Mouse (Mus musculus) CH12.LX (cell line): ENCODE results near the gene Erc1. TPM values are rescaled to one million over a fixed set of nuclear protein-coding genes. Genes with fewer than 3 reads are reported as not detected.

Source experiments
- DNase-seq: peaks from one replicate; pipeline ENCODE4 v3.0.0-alpha.2; 2013; ENCODE audit errors: extremely low read depth
- H3K27ac ChIP-seq: 2 replicates; pipeline ENCODE4 v1.5.1; 2012; ENCODE audit warnings: low read depth, mild to moderate bottlenecking, control low read depth, moderate library complexity; ENCODE audit not compliant: insufficient read depth
- H3K27me3 ChIP-seq: replicated peaks from 2 replicates; pipeline ENCODE3; 2012; ENCODE audit warnings: inconsistent platforms
- H3K36me3 ChIP-seq, 2 experiments: replicated peaks in 1 of 2; 2 replicates each; pipeline versions ENCODE3 to v1.6.1; 2012; ENCODE audit warnings: inconsistent platforms in 1 of 2, low read length in 1 of 2, mild to moderate bottlenecking in 1 of 2, mixed read lengths in 1 of 2, moderate library complexity in 1 of 2; ENCODE audit not compliant: control insufficient read depth in 1 of 2, insufficient read depth in 1 of 2
- H3K4me1 ChIP-seq, 2 experiments: 2 replicates each; pipeline ENCODE4 v1.6.1; 2012; ENCODE audit warnings: inconsistent platforms in 1 of 2, moderate library complexity in 1 of 2; ENCODE audit not compliant: insufficient read depth in 2 of 2, control insufficient read depth in 1 of 2
- H3K4me2 ChIP-seq: 2 replicates; pipeline ENCODE4 v1.6.1; 2012; ENCODE audit warnings: low read depth, mild to moderate bottlenecking, control low read depth; ENCODE audit not compliant: poor library complexity, insufficient read depth, severe bottlenecking
- H3K4me3 ChIP-seq, 3 experiments: fragments of 150-350 bp in 1 of 3; sonication (generic) in 1 of 3; replicated peaks in 1 of 3; 2 replicates each; pipeline versions ENCODE3 to v1.5.1; 2011 to 2012; ENCODE audit warnings: low read depth in 2 of 3, low read length in 2 of 3, mild to moderate bottlenecking in 2 of 3, moderate library complexity in 2 of 3, control low read depth in 1 of 3, improper control_type of control experiment in 1 of 3, inconsistent platforms in 1 of 3, mixed read lengths in 1 of 3; ENCODE audit not compliant: poor library complexity in 1 of 3
- H3K79me2 ChIP-seq: replicated peaks from 2 replicates; pipeline ENCODE4 v1.6.1; 2012; ENCODE audit warnings: mild to moderate bottlenecking, moderate library complexity; ENCODE audit not compliant: control insufficient read depth, poor library complexity, insufficient read depth, severe bottlenecking; ENCODE audit errors: extremely low read depth
- H3K9ac ChIP-seq: 2 replicates; pipeline ENCODE4 v1.6.1; 2012; ENCODE audit warnings: low read depth, mild to moderate bottlenecking, control low read depth, moderate library complexity; ENCODE audit not compliant: insufficient read depth
- H3K9me3 ChIP-seq: replicated peaks from 2 replicates; pipeline ENCODE3; 2012; ENCODE audit warnings: low read length, inconsistent platforms, mixed read lengths
- BHLHE40 ChIP-seq: IDR thresholded peaks from 2 replicates; pipeline ENCODE4 v1.6.1; 2011; ENCODE audit warnings: mild to moderate bottlenecking, low read depth, low read length, improper control_type of control experiment
- CHD1 ChIP-seq: IDR thresholded peaks from 2 replicates; pipeline ENCODE4 v1.6.1; 2012; ENCODE audit warnings: low read depth, low read length, improper control_type of control experiment, inconsistent platforms
- CHD2 ChIP-seq: IDR thresholded peaks from 2 replicates; pipeline ENCODE4 v1.6.1; 2011; ENCODE audit warnings: low read length, improper control_type of control experiment
- CTCF ChIP-seq, 2 experiments: IDR thresholded peaks in 1 of 2; conservative IDR thresholded peaks in 1 of 2; 2 replicates each; pipeline ENCODE4 v1.5.1; 2011 to 2012; ENCODE audit warnings: low read depth in 2 of 2, low read length in 2 of 2, improper control_type of control experiment in 1 of 2, inconsistent platforms in 1 of 2, mild to moderate bottlenecking in 1 of 2, moderate library complexity in 1 of 2
- E2F4 ChIP-seq: IDR thresholded peaks from 2 replicates; pipeline ENCODE4 v1.6.1; 2011; ENCODE audit warnings: low read depth, low read length, improper control_type of control experiment; ENCODE audit not compliant: insufficient replicate concordance
- ELF1 ChIP-seq: IDR thresholded peaks from 2 replicates; pipeline ENCODE4 v1.6.1; 2014; ENCODE audit warnings: low read depth, mild to moderate bottlenecking, inconsistent platforms, low read length, improper control_type of control experiment
- EP300 ChIP-seq: IDR thresholded peaks from 2 replicates; pipeline ENCODE4 v1.6.1; 2011; ENCODE audit warnings: low read length, improper control_type of control experiment
- ETS1 ChIP-seq: conservative IDR thresholded peaks from 2 replicates; pipeline ENCODE4 v1.6.1; 2012; ENCODE audit warnings: low read depth, mild to moderate bottlenecking, inconsistent platforms, low read length, improper control_type of control experiment, moderate library complexity
- JUND ChIP-seq: conservative IDR thresholded peaks from 2 replicates; pipeline ENCODE4 v1.6.1; 2011; ENCODE audit warnings: low read depth, low read length, improper control_type of control experiment
- KAT2A ChIP-seq: IDR thresholded peaks from 2 replicates; pipeline ENCODE4 v1.6.1; 2012; ENCODE audit warnings: low read length, improper control_type of control experiment, inconsistent platforms; ENCODE audit not compliant: insufficient replicate concordance
- MAX ChIP-seq: IDR thresholded peaks from 2 replicates; pipeline ENCODE4 v1.6.1; 2011; ENCODE audit warnings: low read length, improper control_type of control experiment
- MAZ ChIP-seq: IDR thresholded peaks from 2 replicates; pipeline ENCODE4 v1.6.1; 2012; ENCODE audit warnings: low read depth, mild to moderate bottlenecking, inconsistent platforms, low read length, improper control_type of control experiment, moderate library complexity
- MEF2A ChIP-seq: IDR thresholded peaks from 2 replicates; pipeline ENCODE4 v1.6.1; 2014; ENCODE audit warnings: low read depth, mild to moderate bottlenecking, inconsistent platforms, low read length, improper control_type of control experiment, borderline replicate concordance
- NRF1 ChIP-seq: IDR thresholded peaks from 2 replicates; pipeline ENCODE4 v1.6.1; 2014; ENCODE audit warnings: low read depth, mild to moderate bottlenecking, inconsistent platforms, low read length, improper control_type of control experiment, moderate library complexity
- POLR2A ChIP-seq: IDR thresholded peaks from 2 replicates; pipeline ENCODE4 v1.6.1; 2011; ENCODE audit warnings: low read depth, mild to moderate bottlenecking, improper control_type of control experiment, low read length
- RAD21 ChIP-seq: IDR thresholded peaks from 2 replicates; pipeline ENCODE4 v1.6.1; 2011; ENCODE audit warnings: low read depth, mild to moderate bottlenecking, low read length, improper control_type of control experiment, moderate library complexity
- RCOR1 ChIP-seq: conservative IDR thresholded peaks from 2 replicates; pipeline ENCODE4 v1.6.1; 2012; ENCODE audit warnings: low read depth, mild to moderate bottlenecking, inconsistent platforms, low read length, improper control_type of control experiment
- TBP ChIP-seq: conservative IDR thresholded peaks from 2 replicates; pipeline ENCODE4 v1.6.1; 2011; ENCODE audit warnings: low read depth, low read length, improper control_type of control experiment
- USF2 ChIP-seq: conservative IDR thresholded peaks from 2 replicates; pipeline ENCODE4 v1.6.1; 2011; ENCODE audit warnings: low read depth, low read length, improper control_type of control experiment
- ZC3H11A ChIP-seq: IDR thresholded peaks from 2 replicates; pipeline ENCODE4 v1.6.1; 2012; ENCODE audit warnings: low read depth, mild to moderate bottlenecking, inconsistent platforms, low read length, improper control_type of control experiment
- ZKSCAN1 ChIP-seq: IDR thresholded peaks from 2 replicates; pipeline ENCODE4 v1.6.1; 2012; ENCODE audit warnings: low read depth, inconsistent platforms, low read length, improper control_type of control experiment, borderline replicate concordance
- ZMIZ1 ChIP-seq: IDR thresholded peaks from 2 replicates; pipeline ENCODE4 v1.6.1; 2012; ENCODE audit warnings: low read depth, mild to moderate bottlenecking, inconsistent platforms, low read length, improper control_type of control experiment
- ZNF384 ChIP-seq: IDR thresholded peaks from 2 replicates; pipeline ENCODE4 v1.6.1; 2012; ENCODE audit warnings: low read depth, low read length, improper control_type of control experiment, inconsistent platforms
- dilution Hi-C: fragments of 300-500 bp; cut with MboI; formaldehyde crosslinking; loops from 2 replicates; pipeline ENCODE4 v1.14.3; 2020; ENCODE audit warnings: low sequenced_read_pairs; ENCODE audit not compliant: extremely low pct_unique_long_range_greater_than_20kb, extremely low pct_ligation_motif_present
- in situ Hi-C: fragments of 300-500 bp; cut with MboI; formaldehyde crosslinking; loops from 3 replicates; pipeline ENCODE4 v1.14.3; 2019; ENCODE audit warnings: low sequenced_read_pairs, low pct_ligation_motif_present, low pct_unique_long_range_greater_than_20kb, mixed read lengths
- polyA plus RNA-seq: library from polyadenylated mRNA; unstranded; fragments of >175 nt; gene quantifications from 2 replicates; pipeline ENCODE4 v1.2.1, GENCODE M21; 2012; ENCODE audit warnings: low read depth; ENCODE audit not compliant: insufficient read length
- total RNA-seq, 2 experiments: library from RNA; depleted of rRNA; stranded (reverse); fragments of 300-350 nt in 1 of 2; fragments of >200 nt in 1 of 2; gene quantifications; 2 replicates each; pipeline ENCODE4 v1.2.3; 2012 to 2014

Erc1 gene
- total and polyA plus RNA-seq, 3 experiments = 1.4 to 3.3 (median 2.5) TPM

- Histone ChIP-seq H3K4me2 (no peak overlapping the region), H3K27ac (no peak overlapping the region), H3K79me2 (no peaks in the 10 kb centered on the region), H3K27me3 (no peaks in the 10 kb centered on the region), H3K9ac (no peak overlapping the region), H3K4me3 (no peak overlapping the region), H3K36me3 (no peaks in the 10 kb centered on the region), H3K4me1 (no peaks in the 10 kb centered on the region; a peak in 1 of 4 replicates), H3K9me3 (no peaks in the 10 kb centered on the region)
- dilution Hi-C loops (no loop called here), in situ Hi-C loops (loop anchor here (25.0 kb wide), 1 partner anchor 103 kb away; the partner anchor contains the start of gene Rad52)
- no peak for DNase-seq
- TF ChIP-seq ZMIZ1 = no peak
- TF ChIP-seq JUND = no peak
- no peak for TF ChIP-seq KAT2A
- no peak for TF ChIP-seq POLR2A
- no peak for TF ChIP-seq RAD21
- TF ChIP-seq ZNF384 = no peak
- TF ChIP-seq ELF1 = no peak
- TF ChIP-seq RCOR1 = no peak
- TF ChIP-seq CHD2 = no peak
- TF ChIP-seq E2F4 = no peak
Observed at GRCm38 (mm10) chr6:119808726-119809505, 39.1 kb downstream of the Erc1 start.

- TF ChIP-seq NRF1 (no peak), BHLHE40 (no peak), TBP (no peak), JUND (no peak), ZNF384 (no peak), MAX (no peak), MAZ (no peak), EP300 (no peak), ETS1 (no peak), USF2 (no peak), RAD21 (no peak), ELF1 (no peak), CTCF (conservative IDR thresholded peaks at IDR 0.05 in 1 of 2, IDR thresholded peaks at IDR 0.05 in 1 of 2; ENCODE audit: low read depth in 2 of 2, low read length in 2 of 2) (no peak), KAT2A (no peak), CHD1 (no peak), MEF2A (no peak), ZKSCAN1 (no peak), ZC3H11A (no peak)
- H3K27me3 ChIP-seq = no peaks in the 10 kb centered on the region
- H3K79me2 ChIP-seq = no peaks in the 10 kb centered on the region
- in situ Hi-C loops = loop anchor here (25.0 kb wide), 1 partner anchor 109 kb away; the partner anchor contains the start of gene Rad52
- no peaks in the 10 kb centered on the region for H3K9me3 ChIP-seq
- no peaks in the 10 kb centered on the region for H3K4me1 ChIP-seq
- no peak for DNase-seq
- H3K9ac ChIP-seq = no peak overlapping the region
- no peak overlapping the region for H3K4me2 ChIP-seq
- H3K4me3 ChIP-seq = no peak overlapping the region
- no peaks in the 10 kb centered on the region for H3K36me3 ChIP-seq
- no peak overlapping the region for H3K27ac ChIP-seq
- dilution Hi-C loops = no loop called here
Observed at GRCm38 (mm10) chr6:119803239-119803638, 44.7 kb downstream of the Erc1 start.
